Mouse (Mus musculus) heart, postnatal 0 days (tissue): ENCODE measurements around the gene Mpnd. TPM values are rescaled to one million over a fixed set of nuclear protein-coding genes. Genes with fewer than 3 reads are reported as not detected.

Experiments
- ATAC-seq: fragments of 200-750 bp; cut with Nextera tagmentation; 2 replicates; pipeline ENCODE4 v1.8.0; 2017; ENCODE audit warnings: low read depth, moderate number of reproducible peaks, moderate library complexity; ENCODE audit not compliant: insufficient read depth
- DNase-seq: peaks from one replicate; pipeline ENCODE4 v3.0.0-alpha.2; 2016; ENCODE audit warnings: low spot score
- H3K27ac ChIP-seq: fragments of 300-500 bp; sonication (generic); 2 replicates; pipeline ENCODE4 v1.5.1; 2014; ENCODE audit warnings: low read depth, mild to moderate bottlenecking
- H3K27me3 ChIP-seq: fragments of 300-500 bp; sonication (generic); 2 replicates; pipeline ENCODE4 v1.6.1; 2014; ENCODE audit warnings: low read length, mixed read lengths; ENCODE audit not compliant: control insufficient read depth, insufficient read depth
- H3K36me3 ChIP-seq: fragments of 300-500 bp; sonication (generic); replicated peaks from 2 replicates; pipeline ENCODE4 v1.6.1; 2014; ENCODE audit warnings: low read length, mixed read lengths; ENCODE audit not compliant: control insufficient read depth, insufficient read depth
- H3K4me1 ChIP-seq: fragments of 300-500 bp; sonication (generic); 2 replicates; pipeline ENCODE4 v1.6.1; 2014; ENCODE audit warnings: antibody characterized with exemption; ENCODE audit not compliant: control insufficient read depth, insufficient read depth
- H3K4me2 ChIP-seq: fragments of 300-500 bp; sonication (generic); 2 replicates; pipeline ENCODE4 v1.6.1; 2014; ENCODE audit warnings: low read depth, mild to moderate bottlenecking, low read length, moderate library complexity
- H3K4me3 ChIP-seq: fragments of 300-500 bp; sonication (generic); 2 replicates; pipeline ENCODE4 v1.5.1; 2014; ENCODE audit warnings: low read depth, low read length
- H3K9ac ChIP-seq: fragments of 300-500 bp; sonication (generic); replicated peaks from 2 replicates; pipeline ENCODE4 v1.6.1; 2014; ENCODE audit warnings: low read depth, low read length, mixed read lengths
- H3K9me3 ChIP-seq: fragments of 300-500 bp; sonication (generic); replicated peaks from 2 replicates; pipeline ENCODE4 v1.6.1; 2016; ENCODE audit warnings: low read length; ENCODE audit not compliant: control insufficient read depth
- CTCF ChIP-seq: IDR thresholded peaks from 2 replicates; pipeline ENCODE4 v1.5.1; 2016; ENCODE audit warnings: antibody characterized with exemption, control low read depth, low read depth
- EP300 ChIP-seq: IDR thresholded peaks from 2 replicates; pipeline ENCODE4 v1.6.1; 2016; ENCODE audit warnings: antibody characterized with exemption, low read depth
- WGBS: fragments of 180-500 bp; shearing (Covaris S2); extraction: QIAGEN DNeasy Blood & Tissue Kit; methylation state at CpG from one replicate; pipeline ENCODE4 v1.1.7; 2014; 5-methylcytosine and 5-hydroxymethylcytosine counted together
- polyA plus RNA-seq: library from polyadenylated mRNA; unstranded; fragments of >200 nt; fragmentation: Nextera tagmentation; extraction: Ambion mirVana; gene quantifications from 2 replicates; pipeline ENCODE4 v1.2.1, GENCODE M21; 2015
- total RNA-seq: library from RNA; depleted of rRNA; stranded (reverse); fragments of >200 nt; gene quantifications from 2 replicates; pipeline ENCODE4 v1.2.3, GENCODE M21; 2014; ENCODE audit warnings: low replicate concordance

Gene Mpnd
- total and polyA plus RNA-seq, 2 experiments from 2014 or later: 42.9 to 100 TPM

DNA sequence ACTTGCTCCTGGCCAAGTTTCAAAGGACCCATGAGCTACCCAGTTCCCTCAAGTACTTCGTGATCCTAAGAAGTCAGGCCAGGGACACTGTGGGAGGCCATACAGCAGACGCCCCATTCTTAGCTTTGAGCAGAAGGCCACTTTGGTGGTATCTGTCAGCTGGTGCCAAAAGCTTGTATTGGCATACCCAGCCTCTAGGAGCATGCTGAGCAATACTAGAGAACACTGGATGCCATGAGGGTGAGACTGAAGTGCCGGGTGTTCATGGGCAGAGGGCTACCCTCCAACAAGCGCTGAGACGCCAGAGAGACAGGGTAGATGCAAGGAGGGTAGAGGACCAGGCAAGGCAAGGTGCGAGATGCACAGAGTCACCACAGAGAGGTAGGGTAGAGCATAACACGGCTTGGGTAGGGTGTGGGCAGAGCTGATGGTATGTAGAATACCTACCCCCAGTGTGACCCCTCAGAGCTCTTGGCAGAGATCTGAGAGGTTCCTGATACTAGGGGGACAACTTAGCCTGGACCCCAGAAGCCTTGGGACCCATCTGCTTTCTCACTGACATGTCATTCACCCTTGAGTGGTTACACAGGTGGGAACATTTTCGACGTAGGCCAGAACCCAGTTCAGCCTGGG, 24.8 kb downstream of the Mpnd start:
- 81% methylated on average over 9 of the region's 9 CpGs for WGBS
- ATAC-seq: no peak
- TF ChIP-seq CTCF (no peak), EP300 (no peak)
- peaks cover 39% of the 10 kb centered on the region for H3K36me3 ChIP-seq
- DNase-seq: no peak
- peak overlapping the region; percentile 1; the same call in 1 of the 2 replicates for H3K27ac ChIP-seq
- no peaks in the 10 kb centered on the region for H3K27me3 ChIP-seq
- peaks cover 47% of the 10 kb centered on the region for H3K4me1 ChIP-seq
- H3K9ac ChIP-seq: no peak overlapping the region
- no peak overlapping the region for H3K4me2 ChIP-seq
- no peaks in the 10 kb centered on the region for H3K9me3 ChIP-seq
- H3K4me3 ChIP-seq: no peak overlapping the region

GRCm38 (mm10) chr17:56030919-56031318, 25.4 kb downstream of the Mpnd start:
- H3K9ac ChIP-seq: no peak overlapping the region
- H3K4me2 ChIP-seq: no peak overlapping the region
- peak overlapping the region; percentile 20; the same call in 1 of the 2 replicates for H3K27ac ChIP-seq
- no peaks in the 10 kb centered on the region for H3K9me3 ChIP-seq
- ATAC-seq (no peak; the same call in 1 of the 2 replicates), DNase-seq (peak; percentile 52)
- peaks cover 39% of the 10 kb centered on the region for H3K36me3 ChIP-seq
- H3K27me3 ChIP-seq: no peaks in the 10 kb centered on the region
- WGBS: 24% methylated on average over 5 of the region's 5 CpGs
- H3K4me3 ChIP-seq: no peak overlapping the region
- peaks cover 45% of the 10 kb centered on the region for H3K4me1 ChIP-seq
- TF ChIP-seq EP300 (no peak), CTCF (0 out of 2 replicates have a peak, but pooled peaks have one; percentile 10)

DNA sequence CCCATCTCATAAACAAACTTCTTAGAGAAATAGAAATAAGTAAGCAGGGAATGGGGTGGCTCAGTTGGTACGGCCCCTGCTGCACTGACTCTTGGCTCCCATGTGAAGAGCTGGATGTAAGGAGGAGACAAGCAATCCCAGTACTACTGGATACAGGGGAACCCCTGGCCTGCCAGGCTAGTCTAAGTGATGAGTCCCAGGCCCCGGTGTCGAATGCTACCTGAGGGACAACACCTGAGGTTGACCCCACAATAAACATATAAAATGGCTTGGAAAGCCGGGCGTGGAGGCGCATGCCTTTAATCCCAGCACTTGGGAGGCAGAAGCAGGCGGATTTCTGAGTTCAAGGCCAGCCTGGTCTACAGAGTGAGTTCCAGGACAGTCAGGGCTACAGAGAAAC, 25.9 kb downstream of the Mpnd start:
- DNase-seq (no peak), ATAC-seq (no peak)
- 89% methylated on average over 7 of the region's 7 CpGs for WGBS
- Histone ChIP-seq H3K9me3 (no peaks in the 10 kb centered on the region), H3K27ac (0 out of 2 replicates have a peak overlapping the region, but pooled peaks have one; percentile 20), H3K4me2 (no peak overlapping the region), H3K36me3 (peaks cover 39% of the 10 kb centered on the region), H3K4me3 (no peak overlapping the region), H3K27me3 (no peaks in the 10 kb centered on the region), H3K9ac (no peak overlapping the region), H3K4me1 (peaks cover 40% of the 10 kb centered on the region)
- TF ChIP-seq CTCF (no peak), EP300 (no peak)

- DNase-seq: no peak
- Histone ChIP-seq H3K27me3 (no peaks in the 10 kb centered on the region), H3K4me1 (peaks cover 32% of the 10 kb centered on the region; the same call in 1 of the 2 replicates), H3K4me3 (no peak overlapping the region), H3K36me3 (peaks cover 39% of the 10 kb centered on the region), H3K4me2 (no peak overlapping the region), H3K27ac (0 out of 2 replicates have a peak overlapping the region, but pooled peaks have one; percentile 9), H3K9ac (no peak overlapping the region), H3K9me3 (no peaks in the 10 kb centered on the region)
- no peak for TF ChIP-seq EP300
- TF ChIP-seq CTCF: no peak
- WGBS: 75% methylated on average over 6 of the region's 6 CpGs
- ATAC-seq: no peak
Measured at GRCm38 (mm10) chr17:56032127-56032733, 26.7 kb downstream of the Mpnd start.

GRCm38 (mm10) chr17:56032831-56033230, 27.3 kb downstream of the Mpnd start:
- Histone ChIP-seq H3K4me1 (peaks cover 26% of the 10 kb centered on the region; the same call in 1 of the 2 replicates), H3K4me3 (no peak overlapping the region), H3K27ac (0 out of 2 replicates have a peak overlapping the region, but pooled peaks have one; percentile 3), H3K36me3 (peaks cover 37% of the 10 kb centered on the region), H3K9ac (no peak overlapping the region), H3K9me3 (no peaks in the 10 kb centered on the region), H3K4me2 (no peak overlapping the region), H3K27me3 (no peaks in the 10 kb centered on the region)
- no peak for TF ChIP-seq EP300
- no peak for TF ChIP-seq CTCF
- 83% methylated on average over 7 of the region's 7 CpGs for WGBS
- DNase-seq (no peak), ATAC-seq (no peak)
